Mouse (Mus musculus): Measurements from ENCODE around the gene Slc22a12. TPM values are rescaled to one million over a fixed set of nuclear protein-coding genes. Genes with fewer than 3 reads are reported as not detected.
A peak's percentile ranks its signal among the peaks of the same experiment; 100 is the strongest.

The Slc22a12 gene
- total RNA-seq, 4 experiments from 2014 or later: 0.31 TPM; not detected in 3

GRCm38 (mm10) chr19:6491538-6491937 lies 51.3 kb downstream of the Slc22a12 start:
- DNase-seq: no peak

- DNase-seq: peak; percentile 68
Measured at GRCm38 (mm10) chr19:6489030-6489429, 53.8 kb downstream of the Slc22a12 start.

Small RNA genes lying within 50 kb of the gene (microRNA-seq; reads per million reads assigned to microRNA genes)
- gene Gm26460: 0 reads per million in 2 experiments

Other genes with a start within 250 kb of the Slc22a12 start
- 10 to 100 TPM; 24.4 to 45.7 (median 38.4) TPM for gene Cdc42bpg, start 236.6 kb downstream of the Slc22a12 start, total RNA-seq (2022)
- 10 to 100 TPM; 53.4 to 67.8 (median 64.5) TPM for gene Men1, start 208.1 kb downstream of the Slc22a12 start, total RNA-seq (2022)
- gene Map4k2, start 201.9 kb downstream of the Slc22a12 start, total RNA-seq (2022): 10 to 100 TPM; 40.6 to 81.6 (median 61.5) TPM
- gene Sf1, start 179.3 kb downstream of the Slc22a12 start, total RNA-seq (2022): 100 to 1,000 TPM; 193 to 274 (median 215) TPM
- 100 to 1,000 TPM in 2 of 4 experiments, 10 to 100 TPM in 2; 47.6 to 119 (median 92.8) TPM for gene Pygm, start 158.6 kb downstream of the Slc22a12 start, total RNA-seq (2022)
- 10 to 100 TPM; 31.5 to 52.2 (median 34.5) TPM for gene Rasgrp2, start 143.7 kb downstream of the Slc22a12 start, total RNA-seq (2022)
- gene Nrxn2, start 124.3 kb downstream of the Slc22a12 start, total RNA-seq (2022): 10 to 100 TPM in 3 of 4 experiments, 1 to 10 TPM in 1; 8.8 to 12.5 (median 11.5) TPM

Data from adrenal gland, adult 8-10 months (tissue).